Mouse (Mus musculus) megakaryocyte progenitor cell, adult 5-6 weeks (primary cell): ENCODE results near the gene Sec13. TPM values are rescaled to one million over a fixed set of nuclear protein-coding genes. Genes with fewer than 3 reads are reported as not detected.
"Not testable (repeated sequence)": the region's sequence is repeated elsewhere in the genome, so short reads cannot be mapped to it uniquely, and the experiment has no call there.

Experiments used
- ATAC-seq: replicated peaks from 2 replicates; pipeline ENCODE4 v1.8.0; 2016; ENCODE audit warnings: mild to moderate bottlenecking, moderate TSS enrichment, inconsistent platforms; ENCODE audit not compliant: poor library complexity
- total RNA-seq, 2 experiments: library from RNA; stranded (forward) in 1 of 2; stranded (reverse) in 1 of 2; fragments of 157-497, 149-512 nt in 1 of 2; fragments of 200-1000 nt in 1 of 2; gene quantifications; 2 replicates each; pipeline versions ENCODE4 v1.2.3 to v1.2.4; 2015 to 2017

The Sec13 gene
- total RNA-seq, 2 experiments from 2014 or later: 148 to 157 TPM

- ATAC-seq: not testable (repeated sequence)
These were observed 27.2 kb downstream of the Sec13 start for GRCm38 (mm10) chr6:113713389-113713788.

GRCm38 (mm10) chr6:113712718-113713117 is 27.8 kb downstream of the Sec13 start:
- no peak for ATAC-seq

GRCm38 (mm10) chr6:113697222-113698205 is 43.0 kb downstream of the Sec13 start:
- ATAC-seq: no peak

GRCm38 (mm10) chr6:113696582-113697221 is 43.8 kb downstream of the Sec13 start, which contains the start of gene Tatdn2:
Gene Tatdn2 (plus strand): TSS chr6:113697050.
- ATAC-seq: peak; percentile 85

DNA sequence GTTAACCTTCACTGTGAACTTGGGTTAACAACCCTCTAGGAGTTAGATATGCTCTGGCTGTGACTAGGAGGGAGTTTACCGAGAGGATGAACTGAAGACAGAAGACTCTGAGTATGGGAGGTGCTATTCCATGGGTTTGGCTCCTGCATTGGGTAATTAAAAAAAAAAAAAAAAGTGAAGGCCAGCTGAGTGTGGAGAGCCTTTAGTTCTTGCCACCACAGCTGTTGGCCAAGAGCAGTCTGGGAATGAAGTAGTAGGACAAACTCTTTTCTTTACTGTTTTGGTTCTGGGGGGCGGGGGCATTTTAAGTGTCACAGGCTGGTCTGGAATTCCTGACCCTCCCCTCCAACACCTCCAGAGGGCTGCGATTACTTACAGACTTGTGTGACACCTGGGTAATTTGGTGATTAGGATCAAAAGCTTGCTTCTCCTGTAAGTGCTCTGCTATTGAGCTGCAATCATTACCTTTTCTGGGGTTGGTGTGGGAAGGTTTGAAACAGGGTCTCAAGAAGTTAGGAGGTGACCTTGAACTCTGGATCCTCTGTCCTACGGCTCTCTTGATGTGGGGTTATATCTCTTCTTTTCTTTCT is 44.7 kb downstream of the Sec13 start:
- no peak for ATAC-seq

DNA sequence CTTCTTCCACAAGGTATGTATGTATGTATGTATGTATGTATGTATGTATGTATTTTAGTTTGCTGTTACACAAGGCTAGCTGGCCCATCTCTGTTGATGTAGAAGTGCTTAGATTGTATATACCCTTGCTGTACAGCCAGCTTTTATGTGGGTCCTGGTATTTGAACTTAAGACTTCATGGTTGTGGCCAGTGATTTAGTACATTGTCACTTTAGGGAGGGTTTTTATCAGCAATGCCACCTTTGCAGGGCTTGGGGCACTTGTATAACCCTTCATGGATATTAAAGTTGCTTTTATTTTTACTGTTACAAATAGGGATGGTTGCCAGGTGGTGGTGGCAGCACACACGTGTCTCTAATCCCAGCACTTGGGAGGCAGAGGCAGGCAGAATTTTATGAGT is 45.3 kb downstream of the Sec13 start:
- no peak for ATAC-seq

DNA sequence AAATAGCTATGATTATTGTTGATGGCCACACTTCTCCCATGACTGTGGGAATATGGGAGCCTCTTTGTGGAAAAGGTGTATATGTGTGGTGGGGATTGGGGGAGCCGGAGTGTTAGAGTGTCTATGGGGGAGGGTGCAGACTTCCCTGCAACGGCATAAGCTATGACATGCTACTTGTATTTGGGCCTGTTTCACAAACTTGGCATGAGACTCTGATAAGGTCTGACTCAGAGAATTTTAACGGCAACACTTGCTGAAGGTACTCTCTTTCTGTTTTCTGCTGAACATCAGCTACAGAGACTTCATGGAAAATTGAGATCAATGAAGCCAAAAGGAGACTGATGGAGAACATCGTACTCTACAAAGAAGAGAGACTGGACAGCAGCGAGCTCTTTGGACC is 47.2 kb downstream of the Sec13 start:
- no peak for ATAC-seq

GRCm38 (mm10) chr6:113692661-113693133 is 47.8 kb downstream of the Sec13 start:
- ATAC-seq: no peak; the same call in 1 of the 2 replicates

- ATAC-seq: peak; percentile 30
These were observed 49.5 kb downstream of the Sec13 start for GRCm38 (mm10) chr6:113691084-113691462.

- peak; percentile 81 for ATAC-seq
These were observed 50.0 kb downstream of the Sec13 start for GRCm38 (mm10) chr6:113690400-113691083.

- no peak for ATAC-seq
These were observed 50.5 kb downstream of the Sec13 start for GRCm38 (mm10) chr6:113690008-113690399.

GRCm38 (mm10) chr6:113686551-113687125 is 53.9 kb downstream of the Sec13 start:
- ATAC-seq: no peak

DNA sequence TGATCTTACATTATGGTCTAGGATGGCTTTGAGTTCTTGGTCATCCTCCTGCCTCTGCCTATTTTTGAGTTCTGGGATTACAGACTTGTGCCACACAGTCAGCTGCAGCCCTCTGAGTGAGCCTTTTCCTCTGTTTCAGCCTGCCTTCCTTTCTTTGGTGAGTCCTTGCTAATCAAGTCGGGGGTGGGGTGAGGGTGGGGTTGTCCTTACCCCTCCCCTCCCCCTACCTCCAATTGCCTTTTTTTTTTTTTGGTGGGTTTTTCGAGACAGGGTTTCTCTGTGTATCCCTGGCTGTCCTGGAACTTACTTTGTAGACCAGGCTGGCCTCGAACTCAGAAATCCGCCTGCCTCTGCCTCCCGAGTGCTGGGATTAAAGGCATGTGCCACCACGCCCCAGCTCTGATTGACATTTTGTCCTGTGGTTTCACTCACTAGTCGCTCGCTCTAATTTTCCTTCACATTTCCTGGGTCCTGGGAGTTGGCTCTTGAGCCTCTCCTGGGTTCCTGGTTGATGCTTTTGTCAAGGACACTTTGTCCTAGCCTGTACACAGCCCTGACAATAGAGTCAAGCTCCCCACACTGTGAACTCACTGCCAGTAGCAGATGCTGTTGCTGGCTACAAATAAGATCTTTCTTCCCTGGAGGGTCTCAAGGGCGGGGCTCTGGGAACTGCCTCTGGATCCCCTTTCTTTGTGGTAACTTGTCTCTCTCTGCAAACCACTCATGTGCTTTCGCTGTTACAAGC is 57.3 kb downstream of the Sec13 start:
- ATAC-seq: no peak

DNA sequence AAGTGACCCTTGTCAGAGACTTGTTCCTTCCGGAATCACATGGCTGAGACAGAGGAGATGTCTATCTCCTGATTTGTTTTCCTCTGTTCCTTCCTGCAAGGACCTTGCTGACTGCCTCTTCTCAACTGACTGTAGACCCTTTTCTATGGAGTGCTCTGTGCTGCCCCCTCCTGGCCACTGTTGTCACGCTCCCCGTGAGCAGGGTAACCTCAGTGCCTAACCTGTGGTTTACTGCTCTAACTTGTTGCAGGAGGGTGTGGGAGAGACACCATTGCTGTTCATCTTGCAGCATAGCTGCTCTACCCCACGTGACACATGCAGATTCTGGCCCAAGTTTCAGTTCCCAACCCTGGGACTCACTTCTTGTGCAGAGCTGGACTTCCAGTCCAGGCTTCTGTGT is 59.3 kb downstream of the Sec13 start:
- peak; percentile 86 for ATAC-seq

- peak; percentile 48 for ATAC-seq
These were observed 60.5 kb downstream of the Sec13 start for GRCm38 (mm10) chr6:113679993-113680566.

DNA sequence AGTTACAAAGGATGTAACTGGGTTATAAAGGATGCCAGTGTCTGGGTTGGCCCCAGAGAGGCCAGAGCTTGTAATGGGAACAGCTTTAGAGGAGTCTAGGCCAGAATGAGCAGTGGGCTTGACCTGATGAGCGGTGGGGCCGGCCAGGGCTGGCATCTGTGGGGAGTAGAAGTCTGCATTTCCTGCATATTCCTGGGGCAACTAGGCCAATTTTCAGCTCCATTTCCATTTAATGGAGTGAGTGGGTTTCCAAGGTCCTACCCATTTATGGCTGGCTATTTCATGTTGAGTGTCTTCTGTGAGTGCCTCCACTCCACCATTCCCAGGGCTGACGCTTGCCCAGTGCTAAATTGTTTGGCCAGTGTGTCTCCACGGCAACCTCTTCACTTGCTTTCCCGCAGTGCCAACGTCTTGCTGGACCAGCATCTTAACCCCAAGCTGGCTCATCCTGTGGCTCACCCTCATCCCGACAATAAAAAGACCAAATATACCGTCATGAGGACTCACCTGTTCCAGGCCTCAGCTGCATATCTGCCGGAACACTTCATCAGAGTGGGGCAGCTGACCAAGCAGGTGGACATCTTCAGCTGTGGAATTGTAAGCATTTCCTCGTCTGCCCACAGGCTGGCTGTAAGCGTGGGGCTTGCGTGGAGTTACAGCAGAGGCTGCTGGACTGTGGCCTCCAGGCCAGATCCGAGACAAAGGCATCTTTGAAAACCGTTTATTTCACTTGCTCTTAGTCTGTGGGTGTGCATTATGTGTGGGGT is 62.1 kb downstream of the Sec13 start:
- ATAC-seq: no peak
